24 mouse cellular contexts compared by ENCODE assay signal in the genomic region with DNA sequence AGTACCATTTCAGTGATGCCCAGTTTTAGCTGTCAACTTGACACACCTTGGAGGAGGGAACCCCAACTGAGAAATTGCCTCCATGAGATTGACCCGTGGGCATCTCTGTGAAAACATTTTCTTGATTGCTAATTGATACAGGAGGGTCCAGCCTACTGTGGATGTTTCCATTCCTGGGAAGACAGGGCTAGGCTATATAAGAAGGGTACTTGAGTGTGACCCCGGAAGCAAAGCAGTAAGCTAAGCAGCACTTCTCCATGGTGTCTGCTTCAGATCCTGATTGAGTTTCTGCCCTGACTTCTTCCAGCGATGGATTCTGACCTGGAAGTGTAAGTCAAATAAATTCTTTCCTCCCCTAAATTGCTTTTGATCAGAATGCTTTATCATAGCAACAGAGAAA. TPM values are rescaled to one million over a fixed set of nuclear protein-coding genes. Genes with fewer than 3 reads are reported as not detected.
DNase-seq lines count a peak whose midpoint lies in the region; ATAC-seq and TF ChIP-seq lines count a peak whose summit lies in the region.
"Had no signal": no experiment of that assay in that cellular context is flagged by ENCODE, and none has a peak within 500 bp of the region (broad histone marks: within the 10 kb centered on the region; RNA-seq: fewer than 3 reads in every experiment).

No protein-coding gene starts in this region.

- H3K4me1 ChIP-seq in heart, adult 2 months (ENCODE audit: control insufficient read depth, insufficient read depth, low read length) = no peaks in the 10 kb centered on the region
- H3K4me1 ChIP-seq in kidney, embryonic 14.5 days (ENCODE audit: control insufficient read depth, insufficient read depth, low read length) = no peaks in the 10 kb centered on the region
- H3K4me1 ChIP-seq in kidney, embryonic 16.5 days (ENCODE audit: insufficient read depth, low read length) = 0 out of 2 replicates have a peak, but pooled peaks cover 5% of the 10 kb centered on the region
- H3K4me1 ChIP-seq: embryonic facial prominence, embryonic 10.5 days; embryonic facial prominence, embryonic 12.5 days; forebrain, embryonic 13.5 days; forebrain, embryonic 15.5 days had no signal

- no peak for TF ChIP-seq POLR2A in heart, adult 2 months (IDR thresholded peaks at IDR 0.05; ENCODE audit: insufficient read depth, low read depth, low read length)

- H3K79me2 ChIP-seq in heart, adult 2 months (replicated peaks; ENCODE audit: control insufficient read depth, insufficient read depth, low read length) = no peaks in the 10 kb centered on the region

- no peak overlapping the region for H3K27ac ChIP-seq in heart, adult 2 months
- no peak overlapping the region for H3K27ac ChIP-seq in kidney, embryonic 14.5 days (ENCODE audit: low read depth, low read length)
- H3K27ac ChIP-seq in kidney, embryonic 16.5 days (ENCODE audit: low read length) = no peak overlapping the region
- H3K27ac ChIP-seq: embryonic facial prominence, embryonic 10.5 days; embryonic facial prominence, embryonic 12.5 days; forebrain, embryonic 13.5 days; forebrain, embryonic 15.5 days had no signal

- no peaks in the 10 kb centered on the region for H3K36me3 ChIP-seq in heart, adult 2 months (ENCODE audit: control insufficient read depth, insufficient read depth, low read length)
- no peaks in the 10 kb centered on the region for H3K36me3 ChIP-seq in kidney, embryonic 14.5 days (ENCODE audit: control insufficient read depth, insufficient read depth, low read length)
- no peaks in the 10 kb centered on the region for H3K36me3 ChIP-seq in kidney, embryonic 16.5 days (ENCODE audit: insufficient read depth, low read length)
- H3K36me3 ChIP-seq: embryonic facial prominence, embryonic 10.5 days; embryonic facial prominence, embryonic 12.5 days; forebrain, embryonic 15.5 days; G1E had no signal

- H3K9ac ChIP-seq in heart, adult 2 months (ENCODE audit: low read depth, low read length) = no peak overlapping the region
- H3K9ac ChIP-seq in kidney, embryonic 14.5 days (ENCODE audit: low read depth, low read length) = no peak overlapping the region
- no peak overlapping the region for H3K9ac ChIP-seq in kidney, embryonic 16.5 days (replicated peaks; ENCODE audit: low read length)
- H3K9ac ChIP-seq: embryonic facial prominence, embryonic 12.5 days; forebrain, embryonic 13.5 days; forebrain, embryonic 15.5 days had no signal

- no peaks in the 10 kb centered on the region for H3K27me3 ChIP-seq in heart, adult 2 months (ENCODE audit: control insufficient read depth, insufficient read depth, low read length)
- no peaks in the 10 kb centered on the region for H3K27me3 ChIP-seq in kidney, embryonic 14.5 days (ENCODE audit: control insufficient read depth, insufficient read depth, low read length)
- no peaks in the 10 kb centered on the region for H3K27me3 ChIP-seq in kidney, embryonic 16.5 days (ENCODE audit: insufficient read depth, low read length)
- H3K27me3 ChIP-seq: CH12.LX; embryonic facial prominence, embryonic 12.5 days; forebrain, embryonic 13.5 days; forebrain, embryonic 15.5 days; Patski had no signal

- no peak for TF ChIP-seq CTCF in heart, adult 2 months (IDR thresholded peaks at IDR 0.05)

- intact Hi-C loops in heart, adult 2 months (cut with DNase I) = no loop called here

- TF ChIP-seq EP300 in heart, adult 2 months (IDR thresholded peaks at IDR 0.05; ENCODE audit: insufficient read depth, low read depth, low read length) = no peak

- H3K9me3 ChIP-seq in kidney, embryonic 14.5 days (ENCODE audit: control insufficient read depth, low read length) = no peaks in the 10 kb centered on the region
- H3K9me3 ChIP-seq in kidney, embryonic 16.5 days (ENCODE audit: low read length) = no peaks in the 10 kb centered on the region
- H3K9me3 ChIP-seq: embryonic facial prominence, embryonic 10.5 days; embryonic facial prominence, embryonic 12.5 days; forebrain, embryonic 13.5 days; forebrain, embryonic 15.5 days; G1E had no signal

- ATAC-seq in kidney, embryonic 14.5 days (ENCODE audit: low FRiP score, low TSS enrichment) = peak; percentile 51
- peak; percentile 73 for ATAC-seq in kidney, embryonic 16.5 days (ENCODE audit: low FRiP score, low TSS enrichment)
- ATAC-seq: activated CD4-positive, CD25-positive, alpha-beta regulatory T cell, adult 4 months; CD4-positive, CD25-positive, alpha-beta regulatory T cell, adult 4 months; forebrain, embryonic 13.5 days; forebrain, embryonic 15.5 days; Patski had no signal

- H3K4me3 ChIP-seq in heart, adult 2 months = no peak overlapping the region
- H3K4me3 ChIP-seq in kidney, embryonic 14.5 days (ENCODE audit: low read length) = no peak overlapping the region
- no peak overlapping the region for H3K4me3 ChIP-seq in kidney, embryonic 16.5 days (ENCODE audit: low read length)
- H3K4me3 ChIP-seq: embryonic facial prominence, embryonic 10.5 days; embryonic facial prominence, embryonic 12.5 days; forebrain, embryonic 13.5 days; forebrain, embryonic 15.5 days had no signal

- DNase-seq in heart, adult 11 months = peak; percentile 61
- no peak for DNase-seq in heart, adult 2 months
- DNase-seq in kidney, postnatal 36 days = no peak
- DNase-seq in kidney, postnatal 14 days = no peak
- DNase-seq: adrenal gland, adult 8-10 months; adrenal gland, postnatal 14 days; adrenal gland, postnatal 36 days; B cell, adult 2 months; cerebellum, adult 11-12 months; cerebellum, adult 2 months; cerebellum, adult 9-10 months; cerebellum, postnatal 10 days; cerebellum, postnatal 25 days had no signal

- H3K4me2 ChIP-seq in kidney, embryonic 14.5 days (replicated peaks; ENCODE audit: low read depth, low read length) = no peak overlapping the region
- H3K4me2 ChIP-seq in kidney, embryonic 16.5 days (replicated peaks; ENCODE audit: low read depth, low read length) = no peak overlapping the region
- H3K4me2 ChIP-seq: embryonic facial prominence, embryonic 12.5 days; forebrain, embryonic 13.5 days; forebrain, embryonic 15.5 days had no signal

- 75% methylated on average over 3 of the region's 3 CpGs for WGBS in heart, adult 2 months
- WGBS in kidney, embryonic 14.5 days = 50% methylated on average over 3 of the region's 3 CpGs
- 42% methylated on average over 3 of the region's 3 CpGs for WGBS in kidney, embryonic 16.5 days

RNA-seq across cellular contexts. Expression of a gene that starts 30.1 kb away (rescaled TPM):
- total RNA-seq in heart, adult 2 months (2021) = 10 to 100 TPM; 19.2 to 21.1 TPM
- polyA plus RNA-seq in heart, adult 2 months (2012; rRNA removed) = 18.7 and 41.4 TPM in 2 replicates
- 23.0 and 35.8 TPM in 2 replicates for polyA plus RNA-seq in kidney, embryonic 14.5 days (2014; fragmentation: Nextera tagmentation; extraction: Ambion mirVana)
- polyA plus RNA-seq in kidney, embryonic 16.5 days (2015; fragmentation: Nextera tagmentation; extraction: Ambion mirVana) = 33.6 and 34.6 TPM in 2 replicates
